Mouse (Mus musculus) urinary bladder, adult 18-20 months (tissue): ENCODE results near the gene Fgf12.

Experiments
- DNase-seq, 2 experiments: peaks; one replicate each; pipeline ENCODE4 v3.0.0; 2022; ENCODE audit warnings: low spot score in 2 of 2, mixed read lengths in 2 of 2

Gene Fgf12

GRCm38 (mm10) chr16:28610940-28611339 is 141.9 kb downstream of the Fgf12 start:
- DNase-seq = peak in 1 of 2 experiments; percentile 24

- no peak for DNase-seq
These were observed 149.7 kb downstream of the Fgf12 start for GRCm38 (mm10) chr16:28603155-28603554.

GRCm38 (mm10) chr16:28601723-28602122 is 151.1 kb downstream of the Fgf12 start:
- DNase-seq = no peak

GRCm38 (mm10) chr16:28596112-28596511 is 156.8 kb downstream of the Fgf12 start:
- DNase-seq = no peak

- DNase-seq = peak; percentile 27 to 59
These were observed 159.6 kb downstream of the Fgf12 start for GRCm38 (mm10) chr16:28593075-28593915.

- DNase-seq = no peak
These were observed 160.4 kb downstream of the Fgf12 start for GRCm38 (mm10) chr16:28592466-28592865.

- DNase-seq = no peak
These were observed 161.3 kb downstream of the Fgf12 start for GRCm38 (mm10) chr16:28591583-28591982.

- DNase-seq = no peak
These were observed 180.7 kb downstream of the Fgf12 start for GRCm38 (mm10) chr16:28572212-28572611.

- no peak for DNase-seq
These were observed 188.1 kb downstream of the Fgf12 start for GRCm38 (mm10) chr16:28564716-28565217.

GRCm38 (mm10) chr16:28564075-28564715 is 188.7 kb downstream of the Fgf12 start:
- DNase-seq = peak in 1 of 2 experiments; percentile 4

- DNase-seq = no peak
These were observed 190.0 kb downstream of the Fgf12 start for GRCm38 (mm10) chr16:28562847-28563246.

- DNase-seq = no peak
These were observed 197.6 kb downstream of the Fgf12 start for GRCm38 (mm10) chr16:28555219-28555618.

- no peak for DNase-seq
These were observed 213.4 kb downstream of the Fgf12 start for GRCm38 (mm10) chr16:28539423-28539822.

GRCm38 (mm10) chr16:28517596-28518524 is 235.0 kb downstream of the Fgf12 start:
- peak; percentile 25 to 54 for DNase-seq

- no peak for DNase-seq
These were observed 240.4 kb downstream of the Fgf12 start for GRCm38 (mm10) chr16:28512446-28512845.

- no peak for DNase-seq
These were observed 241.5 kb downstream of the Fgf12 start for GRCm38 (mm10) chr16:28511413-28511812.

GRCm38 (mm10) chr16:28497971-28498607 is 254.8 kb downstream of the Fgf12 start:
- DNase-seq = no peak

- DNase-seq = no peak
These were observed 261.2 kb downstream of the Fgf12 start for GRCm38 (mm10) chr16:28491711-28492110.

- peak; percentile 13 to 37 for DNase-seq
These were observed 262.4 kb downstream of the Fgf12 start for GRCm38 (mm10) chr16:28490515-28490914.

- no peak for DNase-seq
These were observed 267.9 kb downstream of the Fgf12 start for GRCm38 (mm10) chr16:28484920-28485319.

- DNase-seq = no peak
These were observed 273.8 kb downstream of the Fgf12 start for GRCm38 (mm10) chr16:28479022-28479421.
